Mouse (Mus musculus) limb, embryonic 12.5 days (tissue): ENCODE measurements around the gene Foxn3. TPM values are rescaled to one million over a fixed set of nuclear protein-coding genes. Genes with fewer than 3 reads are reported as not detected.

Experiments
- ATAC-seq: fragments of 200-750 bp; cut with Nextera tagmentation; 2 replicates; pipeline ENCODE4 v1.8.0; 2017; ENCODE audit warnings: low read depth, moderate TSS enrichment; ENCODE audit not compliant: insufficient number of reproducible peaks, insufficient read depth, low FRiP score, low TSS enrichment
- H3K27ac ChIP-seq: fragments of 300-500 bp; sonication (generic); 2 replicates; pipeline ENCODE4 v1.5.1; 2016; ENCODE audit warnings: mild to moderate bottlenecking, moderate library complexity
- H3K27me3 ChIP-seq: fragments of 300-500 bp; sonication (generic); 2 replicates; pipeline ENCODE4 v1.6.1; 2016; ENCODE audit warnings: mild to moderate bottlenecking, moderate library complexity
- H3K36me3 ChIP-seq: fragments of 300-500 bp; sonication (generic); 2 replicates; pipeline ENCODE4 v1.6.1; 2016; ENCODE audit warnings: mild to moderate bottlenecking, moderate library complexity
- H3K4me1 ChIP-seq: fragments of 300-500 bp; sonication (generic); replicated peaks from 2 replicates; pipeline ENCODE4 v1.6.1; 2016
- H3K4me2 ChIP-seq: fragments of 300-500 bp; sonication (generic); 2 replicates; pipeline ENCODE4 v1.6.1; 2016; ENCODE audit warnings: mild to moderate bottlenecking, moderate library complexity
- H3K4me3 ChIP-seq: fragments of 300-500 bp; sonication (generic); replicated peaks from 2 replicates; pipeline ENCODE4 v1.5.1; 2016; ENCODE audit warnings: mild to moderate bottlenecking
- H3K9ac ChIP-seq: fragments of 300-500 bp; sonication (generic); replicated peaks from 2 replicates; pipeline ENCODE4 v1.6.1; 2016; ENCODE audit warnings: mild to moderate bottlenecking, moderate library complexity
- H3K9me3 ChIP-seq: fragments of 300-500 bp; sonication (generic); 2 replicates; pipeline ENCODE4 v1.6.1; 2016; ENCODE audit warnings: mild to moderate bottlenecking, moderate library complexity
- WGBS: fragments of 180-500 bp; shearing (Covaris S2); methylation state at CpG from one replicate; pipeline ENCODE4 v1.1.7; 2016; 5-methylcytosine and 5-hydroxymethylcytosine counted together
- polyA plus RNA-seq: library from polyadenylated mRNA; unstranded; fragments of >200 nt; fragmentation: Nextera tagmentation; extraction: Ambion mirVana; gene quantifications from 2 replicates; pipeline ENCODE4 v1.2.1, GENCODE M21; 2016

The Foxn3 gene
- polyA plus RNA-seq, 1 experiment from 2014 or later, result 115 TPM

- Histone ChIP-seq H3K36me3 (peaks cover 36% of the 10 kb centered on the region), H3K27ac (no peak overlapping the region), H3K4me2 (no peak overlapping the region), H3K4me1 (peaks cover 5% of the 10 kb centered on the region; the same call in 1 of the 2 replicates), H3K9me3 (0 out of 2 replicates have a peak, but pooled peaks cover 5% of the 10 kb centered on the region), H3K4me3 (no peak overlapping the region), H3K27me3 (no peaks in the 10 kb centered on the region), H3K9ac (no peak overlapping the region)
- 67% methylated on average over 4 of the region's 4 CpGs for WGBS
- ATAC-seq, result no peak
Measured at GRCm38 (mm10) chr12:99373584-99373983, 189.8 kb downstream of the Foxn3 start.

- H3K4me3 ChIP-seq, result no peak overlapping the region
- peaks cover 5% of the 10 kb centered on the region; the same call in 1 of the 2 replicates for H3K4me1 ChIP-seq
- H3K27me3 ChIP-seq, result no peaks in the 10 kb centered on the region
- no peak overlapping the region for H3K4me2 ChIP-seq
- 0 out of 2 replicates have a peak, but pooled peaks cover 5% of the 10 kb centered on the region for H3K9me3 ChIP-seq
- H3K9ac ChIP-seq, result no peak overlapping the region
- peaks cover 28% of the 10 kb centered on the region for H3K36me3 ChIP-seq
- H3K27ac ChIP-seq, result no peak overlapping the region
- ATAC-seq, result no peak
- 74% methylated on average over 5 of the region's 5 CpGs for WGBS
Measured at GRCm38 (mm10) chr12:99371500-99371899, 191.9 kb downstream of the Foxn3 start.

- H3K27ac ChIP-seq, result no peak overlapping the region
- no peak for ATAC-seq
Measured at GRCm38 (mm10) chr12:99368251-99368650, 195.1 kb downstream of the Foxn3 start.

GRCm38 (mm10) chr12:99365999-99366398 is 197.4 kb downstream of the Foxn3 start:
- 78% methylated on average over 9 of the region's 9 CpGs for WGBS
- peaks cover 17% of the 10 kb centered on the region for H3K4me1 ChIP-seq

More at GRCm38 (mm10) chr12:99368251-99368650, 195.1 kb downstream of the Foxn3 start:
- Histone ChIP-seq H3K4me1 (peaks cover 5% of the 10 kb centered on the region; the same call in 1 of the 2 replicates), H3K4me2 (no peak overlapping the region), H3K27me3 (no peaks in the 10 kb centered on the region), H3K4me3 (no peak overlapping the region), H3K9ac (no peak overlapping the region), H3K36me3 (peaks cover 4% of the 10 kb centered on the region; the same call in 1 of the 2 replicates), H3K9me3 (no peaks in the 10 kb centered on the region)
- WGBS, result 89% methylated on average over 10 of the region's 10 CpGs

GRCm38 (mm10) chr12:99364201-99364600 is 199.2 kb downstream of the Foxn3 start:
- H3K4me1 ChIP-seq, result peaks cover 17% of the 10 kb centered on the region

More at GRCm38 (mm10) chr12:99365999-99366398, 197.4 kb downstream of the Foxn3 start:
- Histone ChIP-seq H3K9me3 (no peaks in the 10 kb centered on the region), H3K4me3 (no peak overlapping the region), H3K27ac (no peak overlapping the region), H3K27me3 (no peaks in the 10 kb centered on the region), H3K36me3 (0 out of 2 replicates have a peak, but pooled peaks cover 4% of the 10 kb centered on the region), H3K9ac (no peak overlapping the region), H3K4me2 (no peak overlapping the region)
- no peak for ATAC-seq

GRCm38 (mm10) chr12:99363024-99363423 is 200.4 kb downstream of the Foxn3 start:
- Histone ChIP-seq H3K36me3 (no peaks in the 10 kb centered on the region), H3K4me3 (no peak overlapping the region), H3K27ac (no peak overlapping the region), H3K4me2 (no peak overlapping the region), H3K4me1 (peaks cover 20% of the 10 kb centered on the region), H3K9me3 (no peaks in the 10 kb centered on the region), H3K27me3 (no peaks in the 10 kb centered on the region), H3K9ac (no peak overlapping the region)
- ATAC-seq, result no peak
- 81% methylated on average over 6 of the region's 6 CpGs for WGBS

More at GRCm38 (mm10) chr12:99364201-99364600, 199.2 kb downstream of the Foxn3 start:
- no peak overlapping the region for H3K27ac ChIP-seq
- H3K9ac ChIP-seq, result no peak overlapping the region
- no peak overlapping the region for H3K4me2 ChIP-seq
- 79% methylated on average over 6 of the region's 6 CpGs for WGBS
- H3K9me3 ChIP-seq, result no peaks in the 10 kb centered on the region
- ATAC-seq, result no peak
- H3K27me3 ChIP-seq, result no peaks in the 10 kb centered on the region
- no peaks in the 10 kb centered on the region for H3K36me3 ChIP-seq
- no peak overlapping the region for H3K4me3 ChIP-seq

- ATAC-seq, result no peak
- Histone ChIP-seq H3K4me1 (peaks cover 20% of the 10 kb centered on the region), H3K9me3 (no peaks in the 10 kb centered on the region), H3K4me3 (no peak overlapping the region), H3K9ac (no peak overlapping the region), H3K4me2 (no peak overlapping the region), H3K36me3 (no peaks in the 10 kb centered on the region), H3K27ac (no peak overlapping the region), H3K27me3 (no peaks in the 10 kb centered on the region)
- WGBS, result 72% methylated on average over 5 of the region's 5 CpGs
Measured at GRCm38 (mm10) chr12:99361752-99362132, 201.6 kb downstream of the Foxn3 start.

- Histone ChIP-seq H3K4me3 (no peak overlapping the region), H3K9me3 (no peaks in the 10 kb centered on the region), H3K36me3 (no peaks in the 10 kb centered on the region), H3K4me2 (no peak overlapping the region), H3K27me3 (no peaks in the 10 kb centered on the region), H3K9ac (no peak overlapping the region), H3K27ac (no peak overlapping the region), H3K4me1 (peaks cover 20% of the 10 kb centered on the region)
- ATAC-seq, result no peak
- 74% methylated on average over 8 of the region's 8 CpGs for WGBS
Measured at GRCm38 (mm10) chr12:99360958-99361751, 202.2 kb downstream of the Foxn3 start.

- 71% methylated on average over 5 of the region's 5 CpGs for WGBS
- H3K4me1 ChIP-seq, result peaks cover 20% of the 10 kb centered on the region
- no peak overlapping the region for H3K4me2 ChIP-seq
- no peak overlapping the region for H3K9ac ChIP-seq
- no peak for ATAC-seq
- H3K27ac ChIP-seq, result no peak overlapping the region
- no peaks in the 10 kb centered on the region for H3K27me3 ChIP-seq
- H3K36me3 ChIP-seq, result no peaks in the 10 kb centered on the region
- H3K4me3 ChIP-seq, result no peak overlapping the region
- no peaks in the 10 kb centered on the region for H3K9me3 ChIP-seq
Measured at GRCm38 (mm10) chr12:99358698-99359097, 204.7 kb downstream of the Foxn3 start.

- no peaks in the 10 kb centered on the region for H3K9me3 ChIP-seq
- H3K4me1 ChIP-seq, result peaks cover 30% of the 10 kb centered on the region
- no peaks in the 10 kb centered on the region for H3K36me3 ChIP-seq
- H3K4me2 ChIP-seq, result no peak overlapping the region
- ATAC-seq, result no peak
- no peak overlapping the region for H3K9ac ChIP-seq
- no peak overlapping the region for H3K27ac ChIP-seq
- WGBS, result 89% methylated on average over 8 of the region's 8 CpGs
- H3K4me3 ChIP-seq, result no peak overlapping the region
- no peaks in the 10 kb centered on the region for H3K27me3 ChIP-seq
Measured at GRCm38 (mm10) chr12:99356660-99357059, 206.7 kb downstream of the Foxn3 start.

GRCm38 (mm10) chr12:99353692-99354091 is 209.7 kb downstream of the Foxn3 start:
- WGBS, result 81% methylated on average over 11 of the region's 11 CpGs
- Histone ChIP-seq H3K9ac (no peak overlapping the region), H3K27ac (no peak overlapping the region), H3K9me3 (no peaks in the 10 kb centered on the region), H3K27me3 (no peaks in the 10 kb centered on the region), H3K4me2 (no peak overlapping the region), H3K4me1 (peaks cover 46% of the 10 kb centered on the region), H3K36me3 (no peaks in the 10 kb centered on the region), H3K4me3 (no peak overlapping the region)
- ATAC-seq, result no peak
